Mouse (Mus musculus) hematopoietic stem cell, adult 5-6 weeks (primary cell): ENCODE results near the gene Apom. TPM values are rescaled to one million over a fixed set of nuclear protein-coding genes. Genes with fewer than 3 reads are reported as not detected.
"Not testable (repeated sequence)": the region's sequence is repeated elsewhere in the genome, so short reads cannot be mapped to it uniquely, and the experiment has no call there.

Experiments
- ATAC-seq, 2 experiments: fragments of 125-278 bp in 1 of 2; replicated peaks in 1 of 2; 2 replicates each; pipeline ENCODE4 v1.8.0; 2016 to 2017; ENCODE audit warnings: inconsistent platforms in 2 of 2, mild to moderate bottlenecking in 2 of 2, moderate number of reproducible peaks in 2 of 2, low read depth in 1 of 2, moderate TSS enrichment in 1 of 2; ENCODE audit not compliant: low FRiP score in 2 of 2, poor library complexity in 2 of 2, severe bottlenecking in 2 of 2, insufficient read depth in 1 of 2, low TSS enrichment in 1 of 2
- total RNA-seq: library from RNA; stranded (forward); fragments of 172-1452, 232-1000 nt; gene quantifications from 2 replicates; pipeline ENCODE4 v1.2.3, GENCODE M21; 2017

Apom gene
- total RNA-seq, 1 experiment from 2014 or later = not detected

DNA sequence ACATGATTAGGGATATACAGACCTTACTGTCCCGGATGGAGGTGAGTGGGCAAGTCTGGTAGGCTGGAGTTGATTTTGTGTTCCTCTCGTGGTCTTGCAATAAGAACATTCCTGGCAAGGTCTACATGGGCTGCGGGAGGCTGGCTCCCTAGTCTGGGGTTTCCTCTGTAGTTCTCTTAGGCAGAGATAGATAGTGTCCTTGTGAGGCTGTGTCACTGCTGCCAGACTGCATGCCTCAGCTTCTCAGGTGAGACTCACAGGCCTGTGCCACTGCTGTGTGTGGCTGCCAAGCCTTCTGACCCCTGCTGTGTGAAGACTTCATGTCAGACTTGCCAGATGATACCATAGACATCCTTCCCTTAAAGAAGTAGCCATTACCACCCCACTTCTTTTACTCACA is 7.4 kb upstream of the Apom start:
- no peak for ATAC-seq

- peak; percentile 39 to 68; a peak in 3 of 4 replicates for ATAC-seq
Observed at GRCm38 (mm10) chr17:35135591-35136320, 3.9 kb upstream of the Apom start.

DNA sequence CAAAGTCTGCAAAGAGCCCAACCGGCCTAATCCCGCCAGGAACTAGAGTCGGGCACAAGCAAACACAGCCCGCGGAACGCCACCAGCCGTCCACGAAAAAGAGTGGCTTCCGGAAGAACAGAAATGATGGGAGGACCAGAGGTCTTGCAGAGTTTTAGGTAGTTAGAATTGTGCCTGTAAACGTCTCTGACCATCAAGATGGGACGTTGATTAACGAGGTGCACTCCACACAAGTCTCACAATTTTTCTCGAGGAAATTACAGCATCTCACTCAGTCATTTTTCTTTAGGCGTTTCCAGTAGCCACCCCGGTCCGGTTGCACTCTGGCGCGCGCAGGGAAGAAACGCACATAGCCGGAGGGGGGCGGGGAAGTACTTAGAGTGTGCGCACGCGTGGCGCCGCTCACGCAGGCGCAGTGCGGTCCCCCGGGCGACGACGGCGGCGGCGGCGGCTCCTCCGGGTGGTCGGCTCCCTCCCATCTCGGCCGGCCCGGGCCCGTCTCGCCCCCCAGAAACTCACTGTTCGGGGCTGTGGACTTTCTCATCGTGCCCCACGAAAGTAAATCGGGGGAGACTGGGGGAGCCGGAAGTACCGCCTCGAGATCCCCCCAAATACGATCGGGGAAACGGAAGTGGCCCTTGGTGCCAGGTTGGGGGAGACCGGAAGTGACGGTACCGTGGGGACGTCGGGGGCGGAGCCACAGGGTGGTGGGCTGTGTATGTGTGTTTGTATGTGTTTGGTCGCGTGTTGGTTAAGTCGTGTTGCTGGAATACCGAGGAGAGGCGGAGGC is 3.1 kb upstream of the Apom start, which contains the start of gene Bag6:
Gene Bag6, plus strand, starts transcription at position 378 of the 790 bp plus-strand sequence.
- peak; percentile 74 to 85 for ATAC-seq

- ATAC-seq = no peak
Observed at GRCm38 (mm10) chr17:35133517-35133916, 1.7 kb upstream of the Apom start.

GRCm38 (mm10) chr17:35132174-35132560 is 317 bp upstream of the Apom start:
- ATAC-seq = no peak

DNA sequence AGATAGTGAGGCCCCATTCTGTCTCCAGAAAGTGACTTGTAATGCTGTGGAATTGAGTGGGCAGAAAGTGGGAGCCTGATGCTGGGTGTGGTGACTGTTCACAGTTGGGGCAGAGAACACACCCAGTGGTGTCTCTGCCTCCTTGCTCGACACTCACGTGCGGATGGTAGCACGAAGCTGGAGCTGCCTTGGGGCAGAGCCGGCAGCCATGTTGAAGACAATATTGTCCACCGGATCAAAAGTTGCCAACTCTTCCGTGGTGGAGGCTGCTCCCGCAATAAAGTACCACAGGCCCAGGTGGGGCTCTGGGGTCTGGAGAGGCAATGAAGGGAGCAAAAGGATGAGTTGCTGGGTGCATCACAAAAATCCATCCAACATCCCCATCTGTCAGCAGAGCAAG is 812 bp downstream of the Apom start:
- no peak for ATAC-seq

DNA sequence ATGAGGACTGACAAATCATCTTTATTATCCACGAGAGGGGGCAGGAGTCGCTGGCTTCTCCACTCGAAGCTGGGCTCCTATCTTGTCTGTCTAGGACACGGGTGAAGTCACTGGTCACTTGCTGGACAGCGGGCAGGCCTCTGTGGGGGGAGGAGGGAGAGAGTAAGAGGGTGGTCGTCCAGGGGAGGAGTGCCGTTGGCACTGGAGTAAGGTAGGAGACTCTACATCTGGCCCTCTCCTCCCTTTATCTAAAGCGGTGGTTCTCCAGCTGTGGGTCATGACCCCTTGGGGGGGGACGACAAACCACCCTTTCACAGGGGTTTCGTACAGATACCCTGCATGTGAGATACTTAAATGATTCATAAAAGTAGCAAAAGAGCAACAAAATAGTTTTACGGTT is 2.9 kb downstream of the Apom start:
- no peak for ATAC-seq

GRCm38 (mm10) chr17:35127017-35127416 is 4.8 kb downstream of the Apom start:
- ATAC-seq = no peak

DNA sequence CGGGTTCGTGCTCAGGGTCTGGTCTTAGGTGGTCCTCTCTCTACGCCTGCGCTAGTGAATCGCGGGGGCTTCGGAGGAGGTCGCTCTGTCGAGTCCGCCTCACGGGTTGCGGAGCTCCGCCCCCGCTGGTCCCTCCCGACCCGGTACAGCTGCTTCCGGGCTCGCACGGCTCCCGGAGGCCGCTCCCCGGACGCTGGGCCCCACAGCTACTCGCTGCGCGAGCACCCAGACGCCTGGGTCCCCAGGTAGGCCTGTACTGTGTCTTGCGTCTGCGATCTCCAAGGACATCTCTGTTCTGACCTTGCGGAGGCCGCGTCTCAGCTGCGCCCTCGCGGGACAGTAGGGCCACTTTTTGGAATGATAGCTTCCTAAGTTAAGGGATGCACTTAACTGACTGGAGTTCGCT is 5.6 kb downstream of the Apom start, which contains the start of gene D17H6S53E:
Gene D17H6S53E, plus strand, starts transcription at position 168 of the 406 bp plus-strand sequence.
- ATAC-seq = peak; percentile 15 to 43; a peak in 2 of 4 replicates

DNA sequence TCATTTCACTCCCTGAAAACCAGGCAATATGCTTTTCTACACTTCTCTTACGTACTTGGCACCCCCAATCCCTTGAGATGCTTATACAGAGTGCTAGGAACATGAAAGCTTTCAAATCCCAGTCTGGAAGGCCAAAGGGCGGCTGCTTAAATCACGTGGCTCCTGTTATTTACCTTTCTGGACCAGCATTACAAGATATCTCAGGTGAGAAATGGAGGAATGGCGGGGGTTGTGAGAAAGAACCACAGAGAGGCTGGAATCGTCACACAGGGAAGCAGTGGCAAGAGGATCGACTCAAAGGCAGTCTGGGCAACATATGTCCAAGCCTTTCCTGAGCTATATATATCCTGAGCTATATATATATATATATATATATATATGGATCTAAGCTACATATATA is 6.3 kb downstream of the Apom start:
- ATAC-seq = no peak

GRCm38 (mm10) chr17:35125081-35125480 is 6.8 kb downstream of the Apom start:
- ATAC-seq = no peak; a peak in 1 of 4 replicates

DNA sequence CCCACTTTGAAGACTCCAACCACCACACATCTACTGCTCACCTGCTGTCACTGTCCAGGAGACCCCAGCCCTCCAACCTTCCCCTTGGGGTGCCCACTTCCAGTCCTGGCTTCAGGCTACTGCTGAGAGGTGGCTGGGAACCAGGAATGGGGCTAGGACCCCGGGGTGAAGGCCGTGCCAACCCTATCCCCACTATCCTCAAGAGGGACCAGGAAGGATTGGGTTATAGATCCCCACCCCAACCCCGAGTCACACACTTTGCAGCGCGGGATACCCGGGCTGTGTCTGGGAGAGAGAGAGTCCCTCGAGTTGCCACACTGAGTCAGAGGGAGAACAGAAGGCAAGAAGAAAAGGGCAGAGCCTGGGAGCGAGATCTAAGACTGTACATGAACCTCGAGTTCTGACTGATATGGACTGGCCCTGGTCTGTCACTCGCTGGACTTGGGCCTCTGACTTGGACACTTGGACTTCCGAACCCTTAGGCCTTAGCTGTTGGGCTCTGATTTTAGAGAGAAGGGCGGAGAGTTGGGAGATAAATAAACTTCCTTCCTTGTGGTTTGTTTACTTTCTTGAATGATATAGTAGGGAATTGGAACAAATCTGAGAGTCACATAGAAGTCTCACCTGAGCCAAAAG is 7.5 kb downstream of the Apom start:
- not testable (repeated sequence) for ATAC-seq

DNA sequence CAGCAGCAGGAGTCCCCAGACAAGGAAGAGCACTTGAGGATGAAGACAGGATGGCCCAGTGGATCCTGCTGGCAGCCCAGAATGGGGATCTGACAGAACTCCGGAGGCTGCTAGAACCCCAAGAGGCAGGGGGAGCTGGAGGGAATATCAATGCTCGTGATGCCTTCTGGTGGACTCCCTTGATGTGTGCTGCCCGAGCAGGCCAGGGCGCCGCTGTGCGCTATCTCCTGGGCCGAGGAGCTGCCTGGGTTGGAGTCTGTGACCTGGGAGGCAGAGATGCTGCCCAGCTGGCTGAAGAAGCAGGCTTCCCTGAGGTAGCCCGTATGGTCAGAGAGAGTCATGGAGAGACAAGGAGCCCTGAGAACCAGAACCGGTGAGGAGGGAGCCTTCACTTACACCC is 8.6 kb downstream of the Apom start:
- ATAC-seq = not testable (repeated sequence)

DNA sequence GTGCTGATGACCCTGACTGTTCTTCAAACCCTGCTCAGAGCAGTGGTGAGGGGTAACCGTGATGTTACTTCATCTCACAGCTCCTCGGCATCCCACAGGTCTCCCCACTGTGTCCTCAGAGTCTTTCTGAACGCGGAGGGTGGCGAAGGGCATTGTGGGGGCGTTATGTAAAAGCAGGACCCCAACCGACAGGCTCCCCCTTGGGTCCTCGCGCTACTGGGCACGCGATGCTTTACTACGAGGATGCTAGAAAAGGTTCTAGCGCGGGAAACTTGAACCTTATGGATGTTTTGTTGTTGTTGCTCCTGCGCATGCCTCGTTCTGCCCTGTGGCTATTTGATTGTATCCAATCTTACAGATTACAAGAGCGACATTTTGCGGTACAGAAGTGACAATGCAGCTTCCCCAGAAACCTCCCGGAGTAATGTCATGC is 10.0 kb downstream of the Apom start, which contains the start of gene Csnk2b:
Gene Csnk2b, minus strand, starts transcription at position 183 of the 433 bp plus-strand sequence.
- ATAC-seq = peak in 1 of 2 experiments; percentile 11; a peak in 1 of 4 replicates

GRCm38 (mm10) chr17:35121143-35121799 is 10.6 kb downstream of the Apom start, which contains the start of gene Gpank1:
Gpank1 (plus strand) TSS chr17:35121455.
- peak; percentile 88 to 89 for ATAC-seq

DNA sequence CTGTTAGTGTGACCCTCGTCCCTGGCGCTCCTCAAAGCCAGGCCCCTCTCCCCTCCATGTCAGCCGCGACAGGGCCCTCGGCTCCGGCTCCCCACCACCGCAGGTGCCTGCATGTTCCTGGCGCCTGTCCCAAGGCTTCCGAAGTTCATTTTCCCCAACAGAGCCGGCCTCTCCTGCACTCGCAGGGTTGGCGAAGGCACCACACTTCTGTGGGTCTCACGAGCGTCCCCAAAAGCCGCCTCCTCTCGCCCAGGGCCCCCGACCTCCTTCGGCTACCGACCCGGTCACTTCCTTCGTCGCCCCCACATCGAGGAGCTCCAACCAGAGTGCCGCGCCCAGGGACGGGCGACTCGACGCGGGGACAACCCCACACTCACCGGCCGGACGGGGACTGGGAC is 11.1 kb downstream of the Apom start:
- no peak; a peak in 1 of 4 replicates for ATAC-seq
